In the genomic region with DNA sequence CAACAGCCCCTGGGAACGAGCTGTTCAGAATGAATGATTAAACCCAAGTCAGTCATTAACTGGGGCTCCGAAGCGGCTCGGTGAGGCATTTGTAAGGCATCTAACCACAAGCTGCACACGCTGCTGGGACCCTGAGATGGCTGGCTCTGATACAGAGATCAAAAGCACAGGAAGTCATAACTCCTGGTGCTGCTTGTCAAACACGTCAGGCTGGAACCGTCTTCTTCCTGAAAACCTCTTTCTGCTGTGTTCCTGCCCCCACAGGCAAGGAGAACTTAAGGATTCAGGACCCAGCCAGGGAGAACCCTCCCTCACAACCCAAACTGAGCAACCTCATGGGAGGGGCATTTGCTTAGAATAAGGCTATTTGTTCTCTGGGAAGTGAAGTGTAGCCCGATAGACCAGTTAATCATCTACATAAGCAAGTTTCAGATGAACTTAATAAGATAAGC, we compare ENCODE assay signal across 9 mouse cellular contexts. TPM values are rescaled to one million over a fixed set of nuclear protein-coding genes. Genes with fewer than 3 reads are reported as not detected.
A peak's percentile ranks its signal among the peaks of the same experiment; 100 is the strongest.
DNase-seq lines count a peak whose midpoint lies in the region; ATAC-seq lines count a peak whose summit lies in the region.
"Had no signal": no experiment of that assay in that cellular context is flagged by ENCODE, and none has a peak within 500 bp of the region (broad histone marks: within the 10 kb centered on the region; RNA-seq: fewer than 3 reads in every experiment).

No protein-coding gene starts in this region.

- no peaks in the 10 kb centered on the region for H3K9me3 ChIP-seq in neural tube, embryonic 15.5 days (replicated peaks)
- H3K9me3 ChIP-seq in intestine, embryonic 14.5 days (ENCODE audit: control insufficient read depth, low read length) = no peaks in the 10 kb centered on the region
- no peaks in the 10 kb centered on the region for H3K9me3 ChIP-seq in liver, embryonic 16.5 days (replicated peaks; ENCODE audit: control insufficient read depth, low read length)

- H3K4me3 ChIP-seq in neural tube, embryonic 15.5 days (replicated peaks) = no peak overlapping the region
- H3K4me3 ChIP-seq in intestine, embryonic 14.5 days (ENCODE audit: low read depth, low read length) = no peak overlapping the region
- no peak overlapping the region for H3K4me3 ChIP-seq in liver, embryonic 16.5 days (ENCODE audit: low read depth, low read length)

- peaks cover 10% of the 10 kb centered on the region for H3K4me1 ChIP-seq in neural tube, embryonic 15.5 days
- H3K4me1 ChIP-seq in intestine, embryonic 14.5 days (replicated peaks; ENCODE audit: control insufficient read depth, insufficient read depth, low read length) = peaks cover 25% of the 10 kb centered on the region
- peaks cover 14% of the 10 kb centered on the region for H3K4me1 ChIP-seq in liver, embryonic 16.5 days (ENCODE audit: control insufficient read depth, low read depth, low read length)

- no peaks in the 10 kb centered on the region for H3K36me3 ChIP-seq in neural tube, embryonic 15.5 days
- H3K36me3 ChIP-seq in intestine, embryonic 14.5 days (ENCODE audit: control insufficient read depth, insufficient read depth, low read length) = no peaks in the 10 kb centered on the region
- H3K36me3 ChIP-seq in liver, embryonic 16.5 days (ENCODE audit: control insufficient read depth, insufficient read depth) = no peaks in the 10 kb centered on the region

- H3K4me2 ChIP-seq in neural tube, embryonic 15.5 days = no peak overlapping the region
- H3K4me2 ChIP-seq in intestine, embryonic 14.5 days (ENCODE audit: low read length) = peak overlapping the region; percentile 12; the same call in 1 of the 2 replicates
- no peak overlapping the region for H3K4me2 ChIP-seq in liver, embryonic 16.5 days (ENCODE audit: low read depth, low read length)

- no peak overlapping the region for H3K9ac ChIP-seq in neural tube, embryonic 15.5 days (replicated peaks)
- H3K9ac ChIP-seq in intestine, embryonic 14.5 days (ENCODE audit: low read length) = no peak overlapping the region
- peak overlapping the region; percentile 17; the same call in 1 of the 2 replicates for H3K9ac ChIP-seq in liver, embryonic 16.5 days (ENCODE audit: low read depth, low read length)

- 17% methylated on average over 8 of the region's 8 CpGs for WGBS in neural tube, embryonic 15.5 days
- 4% methylated on average over 8 of the region's 8 CpGs for WGBS in intestine, embryonic 14.5 days
- 4% methylated on average over 8 of the region's 8 CpGs for whole genome bisulfite sequencing in liver, embryonic 16.5 days (ENCODE audit: insufficient replicate concordance)

- peak; percentile 53 for DNase-seq in neural tube, embryonic 10.5 days (ENCODE audit: extremely low spot score, low spot score)
- DNase-seq in intestine, embryonic 14.5 days (ENCODE audit: low spot score) = peak; percentile 73
- peak; percentile 62 to 66 for DNase-seq in thymus, postnatal 36 days
- DNase-seq in left cerebral cortex, adult 8-10 months (ENCODE audit: low spot score in 2 of 2) = no peak
- DNase-seq in ovary, postnatal 14 days (ENCODE audit: low spot score) = no peak
- DNase-seq in spleen, postnatal 4 days (ENCODE audit: low spot score in 2 of 2) = no peak

- H3K27ac ChIP-seq in neural tube, embryonic 15.5 days (replicated peaks) = no peak overlapping the region
- peak overlapping the region; percentile 68 for H3K27ac ChIP-seq in intestine, embryonic 14.5 days (ENCODE audit: low read depth)
- H3K27ac ChIP-seq in liver, embryonic 16.5 days (ENCODE audit: low read length) = no peak overlapping the region

- H3K27me3 ChIP-seq in neural tube, embryonic 15.5 days (replicated peaks) = no peaks in the 10 kb centered on the region
- H3K27me3 ChIP-seq in intestine, embryonic 14.5 days (replicated peaks; ENCODE audit: control insufficient read depth, insufficient read depth, low read length) = no peaks in the 10 kb centered on the region
- no peaks in the 10 kb centered on the region for H3K27me3 ChIP-seq in liver, embryonic 16.5 days (ENCODE audit: control insufficient read depth, insufficient read depth, low read depth, low read length)

- ATAC-seq in neural tube, embryonic 15.5 days (ENCODE audit: low FRiP score) = no peak
- peak; percentile 63 for ATAC-seq in intestine, embryonic 14.5 days (replicated peaks; ENCODE audit: low FRiP score, low TSS enrichment, low read depth)
- ATAC-seq in liver, embryonic 16.5 days (ENCODE audit: low read depth) = no peak

RNA-seq across cellular contexts. Expression of gene Glrp1, which starts 34.3 kb away (rescaled TPM):
- 0.11 TPM in 1 of 2 replicates, not detected in the other for polyA plus RNA-seq in neural tube, embryonic 15.5 days (2015; fragmentation: Nextera tagmentation; extraction: Ambion mirVana)
- not detected in 2 replicates for polyA plus RNA-seq in intestine, embryonic 14.5 days (2014; fragmentation: Nextera tagmentation; extraction: Ambion mirVana)
- polyA plus RNA-seq in liver, embryonic 16.5 days (2015; fragmentation: Nextera tagmentation; extraction: Ambion mirVana) = 0.05 and 0.11 TPM in 2 replicates
- total RNA-seq in left cerebral cortex, adult 8-10 months (2022) = under 1 TPM in 2 of 4 experiments, not detected in 2; 0.17 to 0.26 TPM
- polyA plus RNA-seq: neural tube, embryonic 14.5 days had no signal

Comparison
In these comparisons a context has a peak if more than half of its experiments do, and no peak if none do; other contexts are left out.
1. DNase-seq: peak in neural tube, embryonic 10.5 days (single experiment), intestine, embryonic 14.5 days (single experiment) and thymus, postnatal 36 days (2 of 2); none in left cerebral cortex, adult 8-10 months (0 of 2), ovary, postnatal 14 days (single experiment) and spleen, postnatal 4 days (0 of 2).